Mouse (Mus musculus) kidney, embryonic 14.5 days (tissue): Measurements from ENCODE around the gene Foxc2. TPM values are rescaled to one million over a fixed set of nuclear protein-coding genes. Genes with fewer than 3 reads are reported as not detected.

Experiments used
- microRNA-seq: library from miRNA; unstranded; fragments of <30 nt; microRNA quantifications from one replicate; pipeline ENCODE4, GENCODE M21; 2016
- polyA plus RNA-seq: library from polyadenylated mRNA; unstranded; fragments of >200 nt; fragmentation: Nextera tagmentation; extraction: Ambion mirVana; gene quantifications from 2 replicates; pipeline ENCODE4 v1.2.1, GENCODE M21; 2014

The Foxc2 gene
- polyA plus RNA-seq, 1 experiment from 2014 or later, result 52.3 TPM

Small RNA genes within 50 kb of the gene (microRNA-seq; reads per million reads assigned to microRNA genes)
- not detected for gene Gm27530

Other genes with a start within 250 kb of the Foxc2 start
- 0.74 and 0.93 TPM in 2 replicates for gene Foxf1, start 31.8 kb upstream of the Foxc2 start, polyA plus RNA-seq
- gene Mthfsd, start 7.8 kb upstream of the Foxc2 start, polyA plus RNA-seq, result 67.0 and 72.8 TPM in 2 replicates
- 6.6 and 7.1 TPM in 2 replicates for gene Foxl1, start 11.8 kb downstream of the Foxc2 start, polyA plus RNA-seq